Mouse (Mus musculus): ENCODE results near the gene Cbx2.

Gene Cbx2

GRCm38 (mm10) chr11:119058041-119058995 lies 35.6 kb downstream of the Cbx2 start:
- DNase-seq (ENCODE audit: low read depth, low spot score) = no peak

- DNase-seq (ENCODE audit: low read depth, low spot score) = no peak
Measured at GRCm38 (mm10) chr11:119059256-119059655, 36.5 kb downstream of the Cbx2 start.

- DNase-seq (ENCODE audit: low read depth, low spot score) = no peak
Measured at GRCm38 (mm10) chr11:119066841-119067240, 44.1 kb downstream of the Cbx2 start.

- no peak for DNase-seq (ENCODE audit: low read depth, low spot score)
Measured at GRCm38 (mm10) chr11:119072239-119072638, 49.5 kb downstream of the Cbx2 start.

- no peak for DNase-seq (ENCODE audit: low read depth, low spot score)
Measured at GRCm38 (mm10) chr11:119072986-119073385, 50.2 kb downstream of the Cbx2 start.

GRCm38 (mm10) chr11:119073876-119074433 lies 51.2 kb downstream of the Cbx2 start:
- no peak for DNase-seq (ENCODE audit: low read depth, low spot score)

- no peak for DNase-seq (ENCODE audit: low read depth, low spot score)
Measured at GRCm38 (mm10) chr11:119075805-119076204, 53.0 kb downstream of the Cbx2 start.

- DNase-seq (ENCODE audit: low read depth, low spot score) = no peak
Measured at GRCm38 (mm10) chr11:119077755-119078154, 55.0 kb downstream of the Cbx2 start.

GRCm38 (mm10) chr11:119078691-119079444 lies 56.1 kb downstream of the Cbx2 start:
- DNase-seq (ENCODE audit: low read depth, low spot score) = no peak

- DNase-seq (ENCODE audit: low read depth, low spot score) = no peak
Measured at GRCm38 (mm10) chr11:119079445-119079837, 56.7 kb downstream of the Cbx2 start.

GRCm38 (mm10) chr11:119080461-119081147 lies 57.8 kb downstream of the Cbx2 start:
- no peak for DNase-seq (ENCODE audit: low read depth, low spot score)

All from retina, adult 2 months (tissue).